Mouse (Mus musculus) MEL (cell line): ENCODE results near the gene Mthfd1l. TPM values are rescaled to one million over a fixed set of nuclear protein-coding genes. Genes with fewer than 3 reads are reported as not detected.

ENCODE experiments used
- DNase-seq: peaks from one replicate; pipeline ENCODE4 v3.0.0; 2011; ENCODE audit warnings: low read depth, low spot score
- H3K27ac ChIP-seq: 2 replicates; pipeline ENCODE4 v1.5.1; 2012; ENCODE audit warnings: low read depth, mild to moderate bottlenecking, control low read depth, low read length, moderate library complexity; ENCODE audit not compliant: control insufficient read depth
- H3K27me3 ChIP-seq, 2 experiments: fragments of 150-350 bp in 1 of 2; sonication (generic) in 1 of 2; 2 replicates each; pipeline ENCODE4 v1.6.1; 2012; ENCODE audit warnings: low read length in 2 of 2, mild to moderate bottlenecking in 2 of 2, improper control_type of control experiment in 1 of 2, moderate library complexity in 1 of 2; ENCODE audit not compliant: insufficient read depth in 2 of 2, control insufficient read depth in 1 of 2
- H3K36me3 ChIP-seq, 2 experiments: 2 replicates each; pipeline ENCODE4 v1.6.1; 2012 to 2014; ENCODE audit warnings: low read length in 2 of 2, improper control_type of control experiment in 1 of 2, inconsistent platforms in 1 of 2, mild to moderate bottlenecking in 1 of 2; ENCODE audit not compliant: insufficient read depth in 2 of 2, control insufficient read depth in 1 of 2
- H3K4me1 ChIP-seq, 2 experiments: fragments of 150-350 bp in 1 of 2; sonication (generic) in 1 of 2; 2 replicates each; pipeline ENCODE4 v1.6.1; 2012; ENCODE audit warnings: low read length in 2 of 2, improper control_type of control experiment in 1 of 2, mild to moderate bottlenecking in 1 of 2; ENCODE audit not compliant: insufficient read depth in 2 of 2, control insufficient read depth in 1 of 2
- H3K4me3 ChIP-seq, 2 experiments: fragments of 150-350 bp in 1 of 2; sonication (generic) in 1 of 2; 2 replicates each; pipeline ENCODE4 v1.5.1; 2012; ENCODE audit warnings: low read depth in 2 of 2, low read length in 2 of 2, mild to moderate bottlenecking in 2 of 2, moderate library complexity in 2 of 2, control low read depth in 1 of 2, improper control_type of control experiment in 1 of 2; ENCODE audit not compliant: control insufficient read depth in 1 of 2, insufficient read depth in 1 of 2
- H3K79me2 ChIP-seq: 2 replicates; pipeline ENCODE4 v1.6.1; 2012; ENCODE audit warnings: mild to moderate bottlenecking, low read length, moderate library complexity; ENCODE audit not compliant: control insufficient read depth, poor library complexity, insufficient read depth
- H3K9ac ChIP-seq: 2 replicates; pipeline ENCODE4 v1.6.1; 2012; ENCODE audit warnings: low read depth, mild to moderate bottlenecking, control low read depth, low read length, moderate library complexity; ENCODE audit not compliant: control insufficient read depth, poor library complexity, severe bottlenecking
- H3K9me3 ChIP-seq: fragments of 150-350 bp; sonication (generic); replicated peaks from 2 replicates; pipeline ENCODE4 v1.6.1; 2012; ENCODE audit warnings: mild to moderate bottlenecking, low read length, improper control_type of control experiment, moderate library complexity; ENCODE audit not compliant: insufficient read depth
- E2F4 ChIP-seq: IDR thresholded peaks from 2 replicates; pipeline ENCODE4 v1.6.1; 2011; ENCODE audit warnings: low read depth, low read length, improper control_type of control experiment, borderline replicate concordance
- ELF1 ChIP-seq: IDR thresholded peaks from 2 replicates; pipeline ENCODE4 v1.6.1; 2014; ENCODE audit warnings: low read depth, mild to moderate bottlenecking, inconsistent platforms, low read length, improper control_type of control experiment, moderate library complexity
- EP300 ChIP-seq, 2 experiments: IDR thresholded peaks; 2 replicates each; pipeline ENCODE4 v1.6.1; 2011; ENCODE audit warnings: improper control_type of control experiment in 2 of 2, low read length in 2 of 2, low read depth in 1 of 2, mild to moderate bottlenecking in 1 of 2
- ETS1 ChIP-seq: IDR thresholded peaks from 2 replicates; pipeline ENCODE4 v1.6.1; 2012; ENCODE audit warnings: low read depth, mild to moderate bottlenecking, inconsistent platforms, low read length, improper control_type of control experiment, moderate library complexity
- GABPA ChIP-seq: IDR thresholded peaks from 2 replicates; pipeline ENCODE4 v1.6.1; 2012; ENCODE audit warnings: low read depth, mild to moderate bottlenecking, inconsistent platforms, low read length, improper control_type of control experiment, moderate library complexity
- KAT2A ChIP-seq: conservative IDR thresholded peaks from 2 replicates; pipeline ENCODE4 v1.6.1; 2012; ENCODE audit warnings: low read depth, low read length, improper control_type of control experiment, inconsistent platforms
- MXI1 ChIP-seq: IDR thresholded peaks from 2 replicates; pipeline ENCODE4 v1.6.1; 2011; ENCODE audit warnings: mild to moderate bottlenecking, low read depth, low read length, improper control_type of control experiment
- MYC ChIP-seq: IDR thresholded peaks from 2 replicates; pipeline ENCODE4 v1.6.1; 2011; ENCODE audit warnings: low read depth, mild to moderate bottlenecking, low read length, improper control_type of control experiment, moderate library complexity
- NELFE ChIP-seq: IDR thresholded peaks from 2 replicates; pipeline ENCODE4 v1.6.1; 2011; ENCODE audit warnings: low read depth, low read length, improper control_type of control experiment
- NRF1 ChIP-seq: IDR thresholded peaks from 2 replicates; pipeline ENCODE4 v1.6.1; 2014; ENCODE audit warnings: low read depth, mild to moderate bottlenecking, inconsistent platforms, low read length, improper control_type of control experiment, moderate library complexity; ENCODE audit not compliant: poor library complexity, insufficient read depth, severe bottlenecking
- POLR2A ChIP-seq, 2 experiments: IDR thresholded peaks; 2 replicates each; pipeline ENCODE4 v1.6.1; 2011 to 2012; ENCODE audit warnings: low read length in 2 of 2, mild to moderate bottlenecking in 2 of 2, control low read depth in 1 of 2, improper control_type of control experiment in 1 of 2, low read depth in 1 of 2, moderate library complexity in 1 of 2; ENCODE audit not compliant: control insufficient read depth in 1 of 2, insufficient read depth in 1 of 2, poor library complexity in 1 of 2
- RCOR1 ChIP-seq: IDR thresholded peaks from 2 replicates; pipeline ENCODE4 v1.6.1; 2012; ENCODE audit warnings: low read depth, mild to moderate bottlenecking, inconsistent platforms, low read length, improper control_type of control experiment
- UBTF ChIP-seq: IDR thresholded peaks from 2 replicates; pipeline ENCODE4 v1.6.1; 2012; ENCODE audit warnings: low read depth, mild to moderate bottlenecking, inconsistent platforms, low read length, improper control_type of control experiment, moderate library complexity, borderline replicate concordance; ENCODE audit not compliant: insufficient read depth
- USF1 ChIP-seq: IDR thresholded peaks from 2 replicates; pipeline ENCODE4 v1.6.1; 2014; ENCODE audit warnings: low read depth, mild to moderate bottlenecking, inconsistent platforms, low read length, improper control_type of control experiment, moderate library complexity
- USF2 ChIP-seq, 2 experiments: IDR thresholded peaks; 2 replicates each; pipeline ENCODE4 v1.6.1; 2011 to 2012; ENCODE audit warnings: improper control_type of control experiment in 2 of 2, low read length in 2 of 2, borderline replicate concordance in 1 of 2, inconsistent platforms in 1 of 2, low read depth in 1 of 2, mild to moderate bottlenecking in 1 of 2; ENCODE audit not compliant: insufficient read depth in 1 of 2
- ZMIZ1 ChIP-seq: IDR thresholded peaks from 2 replicates; pipeline ENCODE4 v1.6.1; 2012; ENCODE audit warnings: low read depth, mild to moderate bottlenecking, inconsistent platforms, low read length, improper control_type of control experiment, moderate library complexity
- ZNF384 ChIP-seq: IDR thresholded peaks from 2 replicates; pipeline ENCODE4 v1.6.1; 2012; ENCODE audit warnings: low read depth, mild to moderate bottlenecking, inconsistent platforms, low read length, improper control_type of control experiment
- polyA plus RNA-seq, 2 experiments: library from polyadenylated mRNA; stranded (reverse) in 1 of 2; unstranded in 1 of 2; fragments of >175 nt in 1 of 2; fragments of >200 nt in 1 of 2; gene quantifications; 2 replicates each; pipeline versions ENCODE4 v1.2.1 to v1.2.4; 2012; ENCODE audit warnings: low replicate concordance in 2 of 2, low read depth in 1 of 2; ENCODE audit not compliant: insufficient read length in 2 of 2, insufficient read depth in 1 of 2, missing spikeins in 1 of 2
- total RNA-seq: library from RNA; depleted of rRNA; stranded (reverse); fragments of 300-350 nt; gene quantifications from 2 replicates; pipeline ENCODE4 v1.2.3, GENCODE M21; 2012

Gene Mthfd1l
- total and polyA plus RNA-seq, 3 experiments, result 43.1 to 1,097 (median 83.0) TPM

DNA sequence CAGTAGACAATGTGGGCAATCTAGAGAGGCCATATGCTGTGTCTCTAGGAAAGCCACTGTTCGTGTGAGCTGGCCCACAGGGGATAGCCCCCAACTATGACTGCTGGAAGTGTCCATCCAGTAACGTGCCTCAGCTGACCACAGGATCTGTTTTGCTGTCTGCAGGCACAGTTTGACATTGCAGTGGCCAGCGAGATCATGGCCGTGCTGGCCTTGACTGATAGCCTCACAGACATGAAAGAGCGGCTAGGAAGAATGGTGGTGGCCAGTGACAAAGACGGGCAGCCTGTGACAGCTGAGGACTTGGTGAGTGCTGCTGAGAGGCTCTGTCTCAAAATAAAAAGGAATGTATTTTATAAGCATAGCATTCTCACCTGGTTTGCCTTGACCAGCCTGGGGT is 74.7 kb downstream of the Mthfd1l start:
- no peaks in the 10 kb centered on the region for H3K9me3 ChIP-seq
- H3K4me1 ChIP-seq, result no peaks in the 10 kb centered on the region
- H3K9ac ChIP-seq, result no peak overlapping the region
- H3K27ac ChIP-seq, result no peak overlapping the region
- no peak overlapping the region for H3K4me3 ChIP-seq
- no peak for DNase-seq
- TF ChIP-seq GABPA (no peak), POLR2A (IDR thresholded peaks at IDR 0.05; ENCODE audit: control insufficient read depth in 1 of 2, insufficient read depth in 1 of 2, low read depth in 1 of 2, low read length in 2 of 2, poor library complexity in 1 of 2) (no peak), KAT2A (no peak), E2F4 (no peak), USF1 (no peak), MXI1 (no peak), UBTF (no peak), NRF1 (no peak), ZNF384 (no peak), USF2 (IDR thresholded peaks at IDR 0.05; ENCODE audit: borderline replicate concordance in 1 of 2, insufficient read depth in 1 of 2, low read depth in 1 of 2, low read length in 2 of 2) (no peak), ZMIZ1 (no peak), NELFE (no peak), EP300 (IDR thresholded peaks at IDR 0.05; ENCODE audit: low read depth in 1 of 2, low read length in 2 of 2) (no peak)
- H3K27me3 ChIP-seq, result no peaks in the 10 kb centered on the region
- H3K36me3 ChIP-seq, result peaks cover 0 to 20% of the 10 kb centered on the region in 2 experiments; a peak in 2 of 4 replicates
- H3K79me2 ChIP-seq, result no peaks in the 10 kb centered on the region

DNA sequence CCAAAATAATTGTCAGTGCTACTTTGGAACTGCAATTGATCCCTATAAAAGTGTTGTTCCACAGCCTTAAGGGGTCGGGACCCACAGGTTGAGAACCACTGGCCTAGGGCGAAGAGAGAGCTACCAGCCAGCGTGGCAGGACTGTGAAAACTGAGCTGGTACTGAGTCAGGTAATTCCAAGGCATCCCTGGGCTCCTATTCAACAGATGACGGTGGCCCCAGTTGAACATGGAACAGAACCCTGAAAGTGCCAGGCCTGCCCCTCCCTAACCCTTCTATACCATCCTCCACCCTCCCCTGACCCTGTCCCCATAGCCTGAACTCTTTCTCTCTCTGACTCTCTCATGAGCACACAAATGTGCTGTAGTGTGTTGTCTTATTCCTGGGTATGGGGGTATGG is 77.3 kb downstream of the Mthfd1l start:
- H3K9me3 ChIP-seq, result no peaks in the 10 kb centered on the region
- no peak overlapping the region for H3K4me3 ChIP-seq
- H3K9ac ChIP-seq, result no peak overlapping the region
- no peaks in the 10 kb centered on the region for H3K79me2 ChIP-seq
- DNase-seq, result no peak
- H3K27me3 ChIP-seq, result no peaks in the 10 kb centered on the region
- no peaks in the 10 kb centered on the region for H3K4me1 ChIP-seq
- no peak for TF ChIP-seq RCOR1
- TF ChIP-seq NRF1, result no peak
- TF ChIP-seq ELF1, result no peak
- no peak for TF ChIP-seq MYC
- no peak for TF ChIP-seq ETS1
- H3K27ac ChIP-seq, result no peak overlapping the region
- peaks cover 0 to 11% of the 10 kb centered on the region in 2 experiments; a peak in 2 of 4 replicates for H3K36me3 ChIP-seq
